Mouse (Mus musculus) CH12.LX (cell line): ENCODE measurements around the gene Pbx1. TPM values are rescaled to one million over a fixed set of nuclear protein-coding genes. Genes with fewer than 3 reads are reported as not detected.

ENCODE experiments used
- DNase-seq: peaks from one replicate; pipeline ENCODE4 v3.0.0-alpha.2; 2013; ENCODE audit errors: extremely low read depth
- H3K27ac ChIP-seq: 2 replicates; pipeline ENCODE4 v1.5.1; 2012; ENCODE audit warnings: low read depth, mild to moderate bottlenecking, control low read depth, moderate library complexity; ENCODE audit not compliant: insufficient read depth
- H3K27me3 ChIP-seq: replicated peaks from 2 replicates; pipeline ENCODE3; 2012; ENCODE audit warnings: inconsistent platforms
- H3K36me3 ChIP-seq, 2 experiments: replicated peaks in 1 of 2; 2 replicates each; pipeline versions ENCODE3 to v1.6.1; 2012; ENCODE audit warnings: inconsistent platforms in 1 of 2, low read length in 1 of 2, mild to moderate bottlenecking in 1 of 2, mixed read lengths in 1 of 2, moderate library complexity in 1 of 2; ENCODE audit not compliant: control insufficient read depth in 1 of 2, insufficient read depth in 1 of 2
- H3K4me1 ChIP-seq, 2 experiments: 2 replicates each; pipeline ENCODE4 v1.6.1; 2012; ENCODE audit warnings: inconsistent platforms in 1 of 2, moderate library complexity in 1 of 2; ENCODE audit not compliant: insufficient read depth in 2 of 2, control insufficient read depth in 1 of 2
- H3K4me2 ChIP-seq: 2 replicates; pipeline ENCODE4 v1.6.1; 2012; ENCODE audit warnings: low read depth, mild to moderate bottlenecking, control low read depth; ENCODE audit not compliant: poor library complexity, insufficient read depth, severe bottlenecking
- H3K4me3 ChIP-seq, 3 experiments: fragments of 150-350 bp in 1 of 3; sonication (generic) in 1 of 3; replicated peaks in 1 of 3; 2 replicates each; pipeline versions ENCODE3 to v1.5.1; 2011 to 2012; ENCODE audit warnings: low read depth in 2 of 3, low read length in 2 of 3, mild to moderate bottlenecking in 2 of 3, moderate library complexity in 2 of 3, control low read depth in 1 of 3, improper control_type of control experiment in 1 of 3, inconsistent platforms in 1 of 3, mixed read lengths in 1 of 3; ENCODE audit not compliant: poor library complexity in 1 of 3
- H3K79me2 ChIP-seq: replicated peaks from 2 replicates; pipeline ENCODE4 v1.6.1; 2012; ENCODE audit warnings: mild to moderate bottlenecking, moderate library complexity; ENCODE audit not compliant: control insufficient read depth, poor library complexity, insufficient read depth, severe bottlenecking; ENCODE audit errors: extremely low read depth
- H3K9ac ChIP-seq: 2 replicates; pipeline ENCODE4 v1.6.1; 2012; ENCODE audit warnings: low read depth, mild to moderate bottlenecking, control low read depth, moderate library complexity; ENCODE audit not compliant: insufficient read depth
- H3K9me3 ChIP-seq: replicated peaks from 2 replicates; pipeline ENCODE3; 2012; ENCODE audit warnings: low read length, inconsistent platforms, mixed read lengths
- BHLHE40 ChIP-seq: IDR thresholded peaks from 2 replicates; pipeline ENCODE4 v1.6.1; 2011; ENCODE audit warnings: mild to moderate bottlenecking, low read depth, low read length, improper control_type of control experiment
- CTCF ChIP-seq, 2 experiments: IDR thresholded peaks in 1 of 2; conservative IDR thresholded peaks in 1 of 2; 2 replicates each; pipeline ENCODE4 v1.5.1; 2011 to 2012; ENCODE audit warnings: low read depth in 2 of 2, low read length in 2 of 2, improper control_type of control experiment in 1 of 2, inconsistent platforms in 1 of 2, mild to moderate bottlenecking in 1 of 2, moderate library complexity in 1 of 2
- E2F4 ChIP-seq: IDR thresholded peaks from 2 replicates; pipeline ENCODE4 v1.6.1; 2011; ENCODE audit warnings: low read depth, low read length, improper control_type of control experiment; ENCODE audit not compliant: insufficient replicate concordance
- ELF1 ChIP-seq: IDR thresholded peaks from 2 replicates; pipeline ENCODE4 v1.6.1; 2014; ENCODE audit warnings: low read depth, mild to moderate bottlenecking, inconsistent platforms, low read length, improper control_type of control experiment
- EP300 ChIP-seq: IDR thresholded peaks from 2 replicates; pipeline ENCODE4 v1.6.1; 2011; ENCODE audit warnings: low read length, improper control_type of control experiment
- ETS1 ChIP-seq: conservative IDR thresholded peaks from 2 replicates; pipeline ENCODE4 v1.6.1; 2012; ENCODE audit warnings: low read depth, mild to moderate bottlenecking, inconsistent platforms, low read length, improper control_type of control experiment, moderate library complexity
- HCFC1 ChIP-seq: IDR thresholded peaks from 2 replicates; pipeline ENCODE4 v1.6.1; 2012; ENCODE audit warnings: low read depth, mild to moderate bottlenecking, inconsistent platforms, low read length, improper control_type of control experiment
- JUND ChIP-seq: conservative IDR thresholded peaks from 2 replicates; pipeline ENCODE4 v1.6.1; 2011; ENCODE audit warnings: low read depth, low read length, improper control_type of control experiment
- MAFK ChIP-seq: IDR thresholded peaks from 2 replicates; pipeline ENCODE4 v1.6.1; 2011; ENCODE audit warnings: low read length, improper control_type of control experiment; ENCODE audit not compliant: insufficient replicate concordance
- MXI1 ChIP-seq: IDR thresholded peaks from 2 replicates; pipeline ENCODE4 v1.6.1; 2011; ENCODE audit warnings: mild to moderate bottlenecking, low read depth, low read length, improper control_type of control experiment
- MYC ChIP-seq: IDR thresholded peaks from 2 replicates; pipeline ENCODE4 v1.6.1; 2011; ENCODE audit warnings: low read depth, mild to moderate bottlenecking, improper control_type of control experiment, low read length
- NELFE ChIP-seq: IDR thresholded peaks from 2 replicates; pipeline ENCODE4 v1.6.1; 2011; ENCODE audit warnings: low read depth, low read length, improper control_type of control experiment
- NRF1 ChIP-seq: IDR thresholded peaks from 2 replicates; pipeline ENCODE4 v1.6.1; 2014; ENCODE audit warnings: low read depth, mild to moderate bottlenecking, inconsistent platforms, low read length, improper control_type of control experiment, moderate library complexity
- POLR2A ChIP-seq: IDR thresholded peaks from 2 replicates; pipeline ENCODE4 v1.6.1; 2011; ENCODE audit warnings: low read depth, mild to moderate bottlenecking, improper control_type of control experiment, low read length
- POLR2AphosphoS2 ChIP-seq: IDR thresholded peaks from 2 replicates; pipeline ENCODE4 v1.6.1; 2011; ENCODE audit warnings: low read depth, low read length, improper control_type of control experiment
- RAD21 ChIP-seq: IDR thresholded peaks from 2 replicates; pipeline ENCODE4 v1.6.1; 2011; ENCODE audit warnings: low read depth, mild to moderate bottlenecking, low read length, improper control_type of control experiment, moderate library complexity
- SMC3 ChIP-seq: IDR thresholded peaks from 2 replicates; pipeline ENCODE4 v1.6.1; 2011; ENCODE audit warnings: low read depth, low read length, improper control_type of control experiment
- USF1 ChIP-seq: IDR thresholded peaks from 2 replicates; pipeline ENCODE4 v1.6.1; 2014; ENCODE audit warnings: low read depth, mild to moderate bottlenecking, inconsistent platforms, low read length, improper control_type of control experiment
- ZKSCAN1 ChIP-seq: IDR thresholded peaks from 2 replicates; pipeline ENCODE4 v1.6.1; 2012; ENCODE audit warnings: low read depth, inconsistent platforms, low read length, improper control_type of control experiment, borderline replicate concordance
- ZNF384 ChIP-seq: IDR thresholded peaks from 2 replicates; pipeline ENCODE4 v1.6.1; 2012; ENCODE audit warnings: low read depth, low read length, improper control_type of control experiment, inconsistent platforms
- dilution Hi-C: fragments of 300-500 bp; cut with MboI; formaldehyde crosslinking; loops from 2 replicates; pipeline ENCODE4 v1.14.3; 2020; ENCODE audit warnings: low sequenced_read_pairs; ENCODE audit not compliant: extremely low pct_unique_long_range_greater_than_20kb, extremely low pct_ligation_motif_present
- in situ Hi-C: fragments of 300-500 bp; cut with MboI; formaldehyde crosslinking; loops from 3 replicates; pipeline ENCODE4 v1.14.3; 2019; ENCODE audit warnings: low sequenced_read_pairs, low pct_ligation_motif_present, low pct_unique_long_range_greater_than_20kb, mixed read lengths
- polyA plus RNA-seq: library from polyadenylated mRNA; unstranded; fragments of >175 nt; gene quantifications from 2 replicates; pipeline ENCODE4 v1.2.1, GENCODE M21; 2012; ENCODE audit warnings: low read depth; ENCODE audit not compliant: insufficient read length
- total RNA-seq, 2 experiments: library from RNA; depleted of rRNA; stranded (reverse); fragments of 300-350 nt in 1 of 2; fragments of >200 nt in 1 of 2; gene quantifications; 2 replicates each; pipeline ENCODE4 v1.2.3; 2012 to 2014

Pbx1 gene
- total and polyA plus RNA-seq, 3 experiments, result not detected

GRCm38 (mm10) chr1:168231548-168232429 lies 200.3 kb downstream of the Pbx1 start:
- Histone ChIP-seq H3K4me3 (no peak overlapping the region), H3K27me3 (no peaks in the 10 kb centered on the region), H3K9ac (no peak overlapping the region), H3K27ac (no peak overlapping the region), H3K79me2 (no peaks in the 10 kb centered on the region), H3K9me3 (peaks cover 81% of the 10 kb centered on the region), H3K4me2 (no peak overlapping the region), H3K4me1 (no peaks in the 10 kb centered on the region), H3K36me3 (no peaks in the 10 kb centered on the region)
- dilution Hi-C loops, result no loop called here
- in situ Hi-C loops, result no loop called here
- DNase-seq, result no peak
- no peak for TF ChIP-seq ZNF384
- no peak for TF ChIP-seq HCFC1
- TF ChIP-seq POLR2AphosphoS2, result no peak
- TF ChIP-seq NRF1, result no peak
- TF ChIP-seq ZKSCAN1, result no peak
- no peak for TF ChIP-seq EP300
- no peak for TF ChIP-seq CTCF (conservative IDR thresholded peaks at IDR 0.05 in 1 of 2, IDR thresholded peaks at IDR 0.05 in 1 of 2; ENCODE audit: low read depth in 2 of 2, low read length in 2 of 2)
- TF ChIP-seq E2F4, result no peak
- TF ChIP-seq JUND, result no peak
- no peak for TF ChIP-seq USF1
- no peak for TF ChIP-seq BHLHE40
- TF ChIP-seq ELF1, result no peak
- no peak for TF ChIP-seq POLR2A
- no peak for TF ChIP-seq ETS1
- TF ChIP-seq MAFK, result no peak
- TF ChIP-seq MXI1, result no peak
- TF ChIP-seq SMC3, result no peak

DNA sequence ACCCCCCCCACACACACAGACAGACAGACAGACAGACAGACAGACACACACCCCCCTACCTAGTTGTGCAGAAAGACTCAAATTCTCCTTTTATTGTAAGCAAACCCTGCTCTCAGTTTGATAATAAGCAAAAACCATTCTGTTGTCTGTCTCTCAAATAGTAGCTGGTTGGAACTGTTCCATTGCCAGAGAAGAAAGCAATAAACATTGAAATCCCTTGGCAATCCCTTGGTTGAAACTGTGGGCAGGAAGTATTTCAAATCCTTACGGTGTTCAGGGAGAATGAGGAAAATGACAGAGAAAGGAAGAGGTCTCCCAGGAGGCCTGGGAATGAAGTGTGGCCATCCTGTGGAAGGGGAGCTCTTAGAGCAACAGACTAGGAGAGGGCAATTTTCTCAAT lies 201.2 kb downstream of the Pbx1 start:
- Histone ChIP-seq H3K4me2 (no peak overlapping the region), H3K79me2 (no peaks in the 10 kb centered on the region), H3K9me3 (peaks cover 81% of the 10 kb centered on the region), H3K27ac (no peak overlapping the region), H3K4me1 (no peaks in the 10 kb centered on the region), H3K27me3 (no peaks in the 10 kb centered on the region), H3K4me3 (no peak overlapping the region), H3K9ac (no peak overlapping the region), H3K36me3 (no peaks in the 10 kb centered on the region)
- dilution Hi-C loops, result no loop called here
- no peak for DNase-seq
- in situ Hi-C loops, result no loop called here
- TF ChIP-seq ZNF384, result no peak
- no peak for TF ChIP-seq POLR2AphosphoS2
- no peak for TF ChIP-seq RAD21
- TF ChIP-seq NRF1, result no peak
- TF ChIP-seq POLR2A, result no peak
- TF ChIP-seq HCFC1, result no peak
- TF ChIP-seq MXI1, result no peak
- TF ChIP-seq NELFE, result no peak
- TF ChIP-seq MYC, result no peak
- TF ChIP-seq ZKSCAN1, result no peak
- TF ChIP-seq, all 38 proteins: peak for 0
